Mouse (Mus musculus): ENCODE measurements around the gene Igf2r.

The Igf2r gene

GRCm38 (mm10) chr17:12769380-12769921 is at the start of gene Igf2r:
Gene Igf2r (minus strand): TSS chr17:12769664.
- DNase-seq (ENCODE audit: low read depth, low spot score) = peak; percentile 92

- DNase-seq (ENCODE audit: low read depth, low spot score) = no peak
These were observed 46.4 kb upstream of the Igf2r start for GRCm38 (mm10) chr17:12815885-12816284.

- no peak for DNase-seq (ENCODE audit: low read depth, low spot score)
These were observed 45.0 kb upstream of the Igf2r start for GRCm38 (mm10) chr17:12814502-12814901.

GRCm38 (mm10) chr17:12810973-12811303 is 41.5 kb upstream of the Igf2r start:
- DNase-seq (ENCODE audit: low read depth, low spot score) = no peak

GRCm38 (mm10) chr17:12810103-12810972 is 40.9 kb upstream of the Igf2r start:
- DNase-seq (ENCODE audit: low read depth, low spot score) = peak; percentile 78

GRCm38 (mm10) chr17:12808851-12809250 is 39.4 kb upstream of the Igf2r start:
- no peak for DNase-seq (ENCODE audit: low read depth, low spot score)

- DNase-seq (ENCODE audit: low read depth, low spot score) = no peak
These were observed 35.4 kb upstream of the Igf2r start for GRCm38 (mm10) chr17:12804584-12805445.

- no peak for DNase-seq (ENCODE audit: low read depth, low spot score)
These were observed 32.5 kb upstream of the Igf2r start for GRCm38 (mm10) chr17:12801861-12802540.

- no peak for DNase-seq (ENCODE audit: low read depth, low spot score)
These were observed 30.2 kb upstream of the Igf2r start for GRCm38 (mm10) chr17:12799368-12800275.

- no peak for DNase-seq (ENCODE audit: low read depth, low spot score)
These were observed 29.1 kb upstream of the Igf2r start for GRCm38 (mm10) chr17:12798571-12798970.

GRCm38 (mm10) chr17:12797427-12798029 is 28.1 kb upstream of the Igf2r start:
- DNase-seq (ENCODE audit: low read depth, low spot score) = no peak

- DNase-seq (ENCODE audit: low read depth, low spot score) = no peak
These were observed 27.2 kb upstream of the Igf2r start for GRCm38 (mm10) chr17:12796633-12797032.

GRCm38 (mm10) chr17:12793660-12794406 is 24.4 kb upstream of the Igf2r start:
- DNase-seq (ENCODE audit: low read depth, low spot score) = no peak

GRCm38 (mm10) chr17:12792422-12793206 is 23.1 kb upstream of the Igf2r start:
- no peak for DNase-seq (ENCODE audit: low read depth, low spot score)

GRCm38 (mm10) chr17:12791420-12791819 is 22.0 kb upstream of the Igf2r start:
- DNase-seq (ENCODE audit: low read depth, low spot score) = no peak

- DNase-seq (ENCODE audit: low read depth, low spot score) = no peak
These were observed 21.6 kb upstream of the Igf2r start for GRCm38 (mm10) chr17:12791079-12791406.

- no peak for DNase-seq (ENCODE audit: low read depth, low spot score)
These were observed 21.1 kb upstream of the Igf2r start for GRCm38 (mm10) chr17:12790353-12791078.
